24 mouse cellular contexts compared by ENCODE assay signal in genomic region chr11:79208462-79208861, GRCm38 (mm10). TPM values are rescaled to one million over a fixed set of nuclear protein-coding genes. Genes with fewer than 3 reads are reported as not detected.
A peak's percentile ranks its signal among the peaks of the same experiment; 100 is the strongest.
DNase-seq lines count a peak whose midpoint lies in the region; ATAC-seq and TF ChIP-seq lines count a peak whose summit lies in the region.
"Had no signal": no experiment of that assay in that cellular context is flagged by ENCODE, and none has a peak within 500 bp of the region (broad histone marks: within the 10 kb centered on the region; RNA-seq: fewer than 3 reads in every experiment).

No protein-coding gene starts in this region.

- peaks cover 7% of the 10 kb centered on the region for H3K9me3 ChIP-seq in CH12.LX (replicated peaks; ENCODE audit: low read length)
- H3K9me3 ChIP-seq: forebrain, embryonic 10.5 days; forebrain, embryonic 13.5 days; hindbrain, embryonic 12.5 days; hindbrain, embryonic 15.5 days had no signal

- no peak overlapping the region for H3K27ac ChIP-seq in CH12.LX (ENCODE audit: insufficient read depth, low read depth)
- H3K27ac ChIP-seq: forebrain, embryonic 10.5 days; forebrain, embryonic 13.5 days; hindbrain, embryonic 12.5 days; hindbrain, embryonic 15.5 days had no signal

- DNase-seq in CD4-positive, CD25-positive, alpha-beta regulatory T cell, adult 2 months (ENCODE audit: low read depth, low spot score): peak; percentile 37
- no peak for DNase-seq in CH12.LX (ENCODE audit: extremely low read depth)
- DNase-seq in adrenal gland, postnatal 25 days: no peak
- no peak for DNase-seq in right cerebral cortex, postnatal 25 days
- DNase-seq: adrenal gland, adult 2 months; adrenal gland, postnatal 14 days; cerebellum, adult 11-12 months; cerebellum, adult 8-10 months; cerebellum, postnatal 10 days; cerebellum, postnatal 36 days; embryo, embryonic 11 days; gastrocnemius, postnatal 10 days; gastrocnemius, postnatal 36 days; heart, adult 11 months had no signal

- no peak for TF ChIP-seq POLR2A in CH12.LX (IDR thresholded peaks at IDR 0.05; ENCODE audit: low read depth, low read length)

- TF ChIP-seq CTCF in CH12.LX (conservative IDR thresholded peaks at IDR 0.05 in 1 of 2, IDR thresholded peaks at IDR 0.05 in 1 of 2; ENCODE audit: low read depth in 2 of 2, low read length in 2 of 2): no peak

- peaks cover 7% of the 10 kb centered on the region for H3K27me3 ChIP-seq in CH12.LX (replicated peaks)
- H3K27me3 ChIP-seq: forebrain, embryonic 13.5 days; hindbrain, embryonic 12.5 days; hindbrain, embryonic 15.5 days; Patski had no signal

- in situ Hi-C loops in CH12.LX (cut with MboI; ENCODE audit: low pct_ligation_motif_present, low pct_unique_long_range_greater_than_20kb, low sequenced_read_pairs): loop anchor here (25.0 kb wide), 1 partner anchor 646 kb away; the partner anchor contains the start of gene Tmem97

- dilution Hi-C loops in CH12.LX (cut with MboI; ENCODE audit: extremely low pct_ligation_motif_present, extremely low pct_unique_long_range_greater_than_20kb, low sequenced_read_pairs): no loop called here

- no peak for TF ChIP-seq RAD21 in CH12.LX (IDR thresholded peaks at IDR 0.05; ENCODE audit: low read depth, low read length)

- H3K4me1 ChIP-seq in CH12.LX (ENCODE audit: control insufficient read depth in 1 of 2, insufficient read depth in 2 of 2): peaks cover 24 to 57% of the 10 kb centered on the region in 2 experiments
- H3K4me1 ChIP-seq: forebrain, embryonic 13.5 days; hindbrain, embryonic 12.5 days; hindbrain, embryonic 15.5 days had no signal

- ATAC-seq in inflammation-experienced regulatory T-cells, adult 6 months: peak; percentile 47
- no peak for ATAC-seq in granulocyte monocyte progenitor cell, adult 5-6 weeks (replicated peaks; ENCODE audit: poor library complexity, severe bottlenecking)
- ATAC-seq: forebrain, embryonic 13.5 days; forebrain, embryonic 16.5 days; intestine, embryonic 16.5 days; Patski had no signal

- H3K4me2 ChIP-seq in CH12.LX (ENCODE audit: insufficient read depth, low read depth, poor library complexity, severe bottlenecking): peak overlapping the region; percentile 45
- H3K4me2 ChIP-seq: forebrain, embryonic 13.5 days; heart, embryonic 11.5 days; hindbrain, embryonic 12.5 days; hindbrain, embryonic 15.5 days had no signal

- H3K36me3 ChIP-seq in CH12.LX (replicated peaks in 1 of 2; ENCODE audit: control insufficient read depth in 1 of 2, insufficient read depth in 1 of 2, low read length in 1 of 2): no peaks in the 10 kb centered on the region
- H3K36me3 ChIP-seq: forebrain, embryonic 10.5 days; hindbrain, embryonic 12.5 days; hindbrain, embryonic 15.5 days had no signal

- TF ChIP-seq EP300 in CH12.LX (IDR thresholded peaks at IDR 0.05; ENCODE audit: low read length): 0 out of 2 replicates have a peak, but pooled peaks have one; percentile 31

- H3K4me3 ChIP-seq in CH12.LX (replicated peaks in 1 of 3; ENCODE audit: low read depth in 2 of 3, low read length in 2 of 3, poor library complexity in 1 of 3): no peak overlapping the region
- H3K4me3 ChIP-seq: forebrain, embryonic 10.5 days; forebrain, embryonic 13.5 days; hindbrain, embryonic 12.5 days; hindbrain, embryonic 15.5 days had no signal

- H3K79me2 ChIP-seq in CH12.LX (replicated peaks; ENCODE audit: control insufficient read depth, extremely low read depth, insufficient read depth, poor library complexity, severe bottlenecking): no peaks in the 10 kb centered on the region

- H3K9ac ChIP-seq in CH12.LX (ENCODE audit: insufficient read depth, low read depth): no peak overlapping the region
- H3K9ac ChIP-seq: forebrain, embryonic 13.5 days; hindbrain, embryonic 12.5 days; hindbrain, embryonic 15.5 days had no signal

TF ChIP-seq in CH12.LX, 34 proteins besides CTCF, POLR2A, EP300 and RAD21:
- TF ChIP-seq GABPA (IDR thresholded peaks at IDR 0.05; ENCODE audit: insufficient replicate concordance, low read depth, low read length): no peak
- TF ChIP-seq MAX (IDR thresholded peaks at IDR 0.05; ENCODE audit: low read length): no peak
- no peak for TF ChIP-seq POLR2AphosphoS2 (IDR thresholded peaks at IDR 0.05; ENCODE audit: low read depth, low read length)
- TF ChIP-seq E2F4 (IDR thresholded peaks at IDR 0.05; ENCODE audit: insufficient replicate concordance, low read depth, low read length): no peak
- no peak for TF ChIP-seq ZNF384 (IDR thresholded peaks at IDR 0.05; ENCODE audit: low read depth, low read length)
- TF ChIP-seq BHLHE40 (IDR thresholded peaks at IDR 0.05; ENCODE audit: low read depth, low read length): no peak
- no peak for TF ChIP-seq USF1 (IDR thresholded peaks at IDR 0.05; ENCODE audit: low read depth, low read length)
- no peak for TF ChIP-seq SMC3 (IDR thresholded peaks at IDR 0.05; ENCODE audit: low read depth, low read length)
- TF ChIP-seq MAZ (IDR thresholded peaks at IDR 0.05; ENCODE audit: low read depth, low read length): no peak
- no peak for TF ChIP-seq IRF4 (IDR thresholded peaks at IDR 0.05; ENCODE audit: low read depth, low read length)
- no peak for TF ChIP-seq ZMIZ1 (IDR thresholded peaks at IDR 0.05; ENCODE audit: low read depth, low read length)
- TF ChIP-seq CHD1 (IDR thresholded peaks at IDR 0.05; ENCODE audit: low read depth, low read length): no peak
- TF ChIP-seq ZC3H11A (IDR thresholded peaks at IDR 0.05; ENCODE audit: low read depth, low read length): no peak
- TF ChIP-seq SIN3A (IDR thresholded peaks at IDR 0.05; ENCODE audit: low read length): no peak
- TF ChIP-seq ZKSCAN1 (IDR thresholded peaks at IDR 0.05; ENCODE audit: borderline replicate concordance, low read depth, low read length): no peak
- TF ChIP-seq HCFC1 (IDR thresholded peaks at IDR 0.05; ENCODE audit: low read depth, low read length): no peak

RNA-seq across cellular contexts. Expression of gene Wsb1, which starts 46.0 kb away (rescaled TPM):
- total RNA-seq in CH12.LX (2012; rRNA removed) (54.7 and 84.1 TPM in 2 replicates), CH12.LX (2014; rRNA removed) (104 and 122 TPM in 2 replicates)
- polyA plus RNA-seq in CH12.LX (2012; ENCODE audit: insufficient read length, low read depth): 118 and 129 TPM in 2 replicates
- 100 to 1,000 TPM in 1 of 3 experiments, 10 to 100 TPM in 2; 76.6 to 101 (median 89.4) TPM for polyA plus RNA-seq in inflammation-experienced regulatory T-cells, adult 6 months (2017; shearing (Covaris generic))
- 123 and 152 TPM in 2 replicates for total RNA-seq in granulocyte monocyte progenitor cell, adult 5-6 weeks (2014; fragmentation: Nextera tagmentation)
- 153 and 170 TPM in 2 replicates for total RNA-seq in granulocyte monocyte progenitor cell, adult 5-6 weeks (2017)
- total RNA-seq in adrenal gland, postnatal 25 days (2021): 36.4 and 56.3 TPM in 2 replicates
